In genomic region chr17:44814508-44815175, GRCm38 (mm10) we compare ENCODE assay signal across 11 mouse cellular contexts. TPM values are rescaled to one million over a fixed set of nuclear protein-coding genes. Genes with fewer than 3 reads are reported as not detected.
DNase-seq lines count a peak whose midpoint lies in the region; ATAC-seq and TF ChIP-seq lines count a peak whose summit lies in the region.
"Had no signal": no experiment of that assay in that cellular context is flagged by ENCODE, and none has a peak within 500 bp of the region (broad histone marks: within the 10 kb centered on the region; RNA-seq: fewer than 3 reads in every experiment).

Runx2 (minus strand) TSS chr17:44814797.

- 36% methylated on average over 3 of the region's 3 CpGs for WGBS in heart, embryonic 12.5 days
- 39% methylated on average over 3 of the region's 3 CpGs for WGBS in lung, embryonic 16.5 days
- 44% methylated on average over 3 of the region's 3 CpGs for WGBS in midbrain, postnatal 0 days
- WGBS in intestine, embryonic 15.5 days: 55% methylated on average over 3 of the region's 3 CpGs

- no peak for ATAC-seq in heart, embryonic 12.5 days (ENCODE audit: insufficient number of reproducible peaks, low FRiP score)
- peak; percentile 28; the same call in 1 of the 2 replicates for ATAC-seq in lung, embryonic 16.5 days (ENCODE audit: low read depth)
- ATAC-seq in midbrain, postnatal 0 days (ENCODE audit: low FRiP score): no peak
- no peak for ATAC-seq in erythroid progenitor cell, adult 5-6 weeks (replicated peaks; ENCODE audit: low FRiP score, poor library complexity, severe bottlenecking)
- no peak for ATAC-seq in intestine, embryonic 15.5 days
- ATAC-seq: forebrain, embryonic 16.5 days had no signal

- no peaks in the 10 kb centered on the region for H3K27me3 ChIP-seq in heart, embryonic 12.5 days (replicated peaks)
- H3K27me3 ChIP-seq in lung, embryonic 16.5 days (ENCODE audit: control insufficient read depth, insufficient read depth, low read depth, low read length): no peaks in the 10 kb centered on the region
- no peaks in the 10 kb centered on the region for H3K27me3 ChIP-seq in midbrain, postnatal 0 days (ENCODE audit: insufficient read depth, low read length)
- no peaks in the 10 kb centered on the region for H3K27me3 ChIP-seq in intestine, embryonic 15.5 days (replicated peaks)

- TF ChIP-seq CTCF in midbrain, postnatal 0 days (IDR thresholded peaks at IDR 0.05): no peak

- H3K9ac ChIP-seq in heart, embryonic 12.5 days: no peak within 1 kb of the TSS
- no peak within 1 kb of the TSS; the same call in 1 of the 2 replicates for H3K9ac ChIP-seq in lung, embryonic 16.5 days (ENCODE audit: low read length)
- H3K9ac ChIP-seq in midbrain, postnatal 0 days (replicated peaks; ENCODE audit: low read length, poor library complexity, severe bottlenecking): no peak within 1 kb of the TSS
- no peak within 1 kb of the TSS for H3K9ac ChIP-seq in intestine, embryonic 15.5 days

- H3K36me3 ChIP-seq in heart, embryonic 12.5 days: no peaks in the 10 kb centered on the region
- H3K36me3 ChIP-seq in lung, embryonic 16.5 days (ENCODE audit: control insufficient read depth, insufficient read depth, low read length): no peaks in the 10 kb centered on the region
- H3K36me3 ChIP-seq in midbrain, postnatal 0 days (ENCODE audit: insufficient read depth, low read length): no peaks in the 10 kb centered on the region
- no peaks in the 10 kb centered on the region for H3K36me3 ChIP-seq in intestine, embryonic 15.5 days

- H3K27ac ChIP-seq in heart, embryonic 12.5 days (ENCODE audit: poor library complexity, severe bottlenecking): no peak within 1 kb of the TSS
- H3K27ac ChIP-seq in lung, embryonic 16.5 days (ENCODE audit: low read length): no peak within 1 kb of the TSS
- no peak within 1 kb of the TSS for H3K27ac ChIP-seq in midbrain, postnatal 0 days (ENCODE audit: low read depth, low read length)
- no peak within 1 kb of the TSS for H3K27ac ChIP-seq in intestine, embryonic 15.5 days

- H3K4me1 ChIP-seq in heart, embryonic 12.5 days (replicated peaks): peaks cover 6% of the 10 kb centered on the region; the same call in 1 of the 2 replicates
- H3K4me1 ChIP-seq in lung, embryonic 16.5 days (replicated peaks; ENCODE audit: control insufficient read depth, insufficient read depth, low read length): peaks cover 6% of the 10 kb centered on the region
- no peaks in the 10 kb centered on the region for H3K4me1 ChIP-seq in midbrain, postnatal 0 days (ENCODE audit: insufficient read depth, low read length)
- no peaks in the 10 kb centered on the region for H3K4me1 ChIP-seq in intestine, embryonic 15.5 days (replicated peaks)

- no peaks in the 10 kb centered on the region for H3K9me3 ChIP-seq in heart, embryonic 12.5 days (replicated peaks)
- no peaks in the 10 kb centered on the region for H3K9me3 ChIP-seq in lung, embryonic 16.5 days (ENCODE audit: control insufficient read depth, low read length)
- no peaks in the 10 kb centered on the region for H3K9me3 ChIP-seq in midbrain, postnatal 0 days (ENCODE audit: low read length)
- H3K9me3 ChIP-seq in intestine, embryonic 15.5 days: no peaks in the 10 kb centered on the region

- H3K4me2 ChIP-seq in heart, embryonic 12.5 days: peak within 1 kb of the TSS; percentile 29; the same call in 1 of the 2 replicates
- peak within 1 kb of the TSS; percentile 38; the same call in 1 of the 2 replicates for H3K4me2 ChIP-seq in lung, embryonic 16.5 days (ENCODE audit: low read depth, low read length)
- H3K4me2 ChIP-seq in midbrain, postnatal 0 days (ENCODE audit: low read depth, low read length, poor library complexity, severe bottlenecking): peak within 1 kb of the TSS; percentile 3; the same call in 1 of the 2 replicates
- no peak within 1 kb of the TSS for H3K4me2 ChIP-seq in intestine, embryonic 15.5 days (replicated peaks)

- no peak within 1 kb of the TSS for H3K4me3 ChIP-seq in heart, embryonic 12.5 days
- H3K4me3 ChIP-seq in lung, embryonic 16.5 days (ENCODE audit: low read length): no peak within 1 kb of the TSS
- no peak within 1 kb of the TSS for H3K4me3 ChIP-seq in midbrain, postnatal 0 days (ENCODE audit: low read depth, low read length)
- H3K4me3 ChIP-seq in intestine, embryonic 15.5 days (replicated peaks): no peak within 1 kb of the TSS

- no peak for DNase-seq in heart, postnatal 4 days
- no peak for DNase-seq in lung, adult 18-20 months
- DNase-seq in gonadal fat pad, adult 2 months (ENCODE audit: low read depth): no peak
- DNase-seq in midbrain, postnatal 0 days (ENCODE audit: low spot score): no peak
- DNase-seq: kidney, postnatal 14 days; thymus, adult 18-20 months had no signal

RNA-seq across cellular contexts. Expression of gene Runx2, which starts in this region (rescaled TPM):
- polyA plus RNA-seq in heart, embryonic 12.5 days (2016; fragmentation: Nextera tagmentation; extraction: Ambion mirVana): 0.35 and 0.77 TPM in 2 replicates
- under 1 TPM; 0.25 to 0.50 TPM for total RNA-seq in heart, postnatal 4 days (2021)
- polyA plus RNA-seq in lung, embryonic 16.5 days (2015; fragmentation: Nextera tagmentation; extraction: Ambion mirVana): 1.2 and 1.3 TPM in 2 replicates
- polyA plus RNA-seq in gonadal fat pad, adult 2 months (2012; rRNA removed): 10.5 and 16.5 TPM in 2 replicates
- total RNA-seq in midbrain, postnatal 0 days (2014; rRNA removed): 0.28 and 1.8 TPM in 2 replicates
- polyA plus RNA-seq in midbrain, postnatal 0 days (2015; fragmentation: Nextera tagmentation; extraction: Ambion mirVana): 0.28 and 0.59 TPM in 2 replicates
- 2.9 and 4.3 TPM in 2 replicates for total RNA-seq in erythroid progenitor cell, adult 5-6 weeks (2015; ENCODE audit: low replicate concordance)
- total RNA-seq in erythroid progenitor cell, adult 5-6 weeks (2017; ENCODE audit: low replicate concordance): 0.77 TPM in 1 of 2 replicates, not detected in the other
- 0.68 and 1.2 TPM in 2 replicates for polyA plus RNA-seq in intestine, embryonic 15.5 days (2015; fragmentation: Nextera tagmentation; extraction: Ambion mirVana)
